23 mouse cellular contexts compared by ENCODE assay signal in genomic region chr2:119411016-119411415, GRCm38 (mm10). TPM values are rescaled to one million over a fixed set of nuclear protein-coding genes. Genes with fewer than 3 reads are reported as not detected.
DNase-seq lines count a peak whose midpoint lies in the region; ATAC-seq and TF ChIP-seq lines count a peak whose summit lies in the region.
"Had no signal": no experiment of that assay in that cellular context is flagged by ENCODE, and none has a peak within 500 bp of the region (broad histone marks: within the 10 kb centered on the region; RNA-seq: fewer than 3 reads in every experiment).

No protein-coding gene starts in this region.

- 77% methylated on average over 5 of the region's 5 CpGs for WGBS in heart, embryonic 13.5 days
- 75% methylated on average over 5 of the region's 5 CpGs for WGBS in heart, embryonic 14.5 days
- WGBS in lung, embryonic 16.5 days, result 70% methylated on average over 5 of the region's 5 CpGs

- H3K4me1 ChIP-seq in heart, embryonic 13.5 days, result peaks cover 15% of the 10 kb centered on the region; the same call in 1 of the 2 replicates
- peaks cover 0 to 5% of the 10 kb centered on the region in 2 experiments; a peak in 1 of 4 replicates for H3K4me1 ChIP-seq in heart, embryonic 14.5 days (ENCODE audit: control insufficient read depth in 2 of 2, insufficient read depth in 2 of 2, low read length in 2 of 2)
- no peaks in the 10 kb centered on the region; the same call in none of the 2 replicates for H3K4me1 ChIP-seq in lung, embryonic 16.5 days (replicated peaks; ENCODE audit: control insufficient read depth, insufficient read depth, low read length)
- H3K4me1 ChIP-seq: embryonic facial prominence, embryonic 13.5 days; limb, embryonic 15.5 days; neural tube, embryonic 12.5 days had no signal

- TF ChIP-seq CTCF in layer of hippocampus, adult 2 months (conservative IDR thresholded peaks at IDR 0.05), result no peak

- no peak overlapping the region for H3K9ac ChIP-seq in heart, embryonic 13.5 days
- no peak overlapping the region for H3K9ac ChIP-seq in heart, embryonic 14.5 days (ENCODE audit: low read length)
- H3K9ac ChIP-seq in lung, embryonic 16.5 days (ENCODE audit: low read length), result no peak overlapping the region
- H3K9ac ChIP-seq: embryonic facial prominence, embryonic 13.5 days; hindbrain, embryonic 15.5 days; limb, embryonic 15.5 days; neural tube, embryonic 12.5 days had no signal

- H3K27me3 ChIP-seq in heart, embryonic 13.5 days (replicated peaks), result no peaks in the 10 kb centered on the region
- H3K27me3 ChIP-seq in heart, embryonic 14.5 days (ENCODE audit: control insufficient read depth, insufficient read depth, low read length), result no peaks in the 10 kb centered on the region
- no peaks in the 10 kb centered on the region for H3K27me3 ChIP-seq in lung, embryonic 16.5 days (ENCODE audit: control insufficient read depth, insufficient read depth, low read depth, low read length)
- H3K27me3 ChIP-seq: embryonic facial prominence, embryonic 13.5 days; hindbrain, embryonic 15.5 days; limb, embryonic 15.5 days; neural tube, embryonic 12.5 days; Patski had no signal

- peak overlapping the region; percentile 51 for H3K27ac ChIP-seq in heart, embryonic 13.5 days (replicated peaks)
- H3K27ac ChIP-seq in layer of hippocampus, adult 2 months, result peak overlapping the region; percentile 63
- H3K27ac ChIP-seq in heart, embryonic 14.5 days (replicated peaks in 1 of 2; ENCODE audit: control insufficient read depth in 1 of 2, insufficient read depth in 1 of 2, low read depth in 2 of 2, low read length in 2 of 2), result peak overlapping the region; percentile 70 to 75
- peak overlapping the region; percentile 55 for H3K27ac ChIP-seq in lung, embryonic 16.5 days (ENCODE audit: low read length)
- H3K27ac ChIP-seq: embryonic facial prominence, embryonic 13.5 days; hindbrain, embryonic 15.5 days; limb, embryonic 15.5 days; neural tube, embryonic 12.5 days had no signal

- H3K4me3 ChIP-seq in heart, embryonic 13.5 days, result no peak overlapping the region
- no peak overlapping the region for H3K4me3 ChIP-seq in layer of hippocampus, adult 2 months
- no peak overlapping the region for H3K4me3 ChIP-seq in heart, embryonic 14.5 days (ENCODE audit: control insufficient read depth in 1 of 2, insufficient read depth in 1 of 2, low read depth in 1 of 2, low read length in 2 of 2)
- H3K4me3 ChIP-seq in lung, embryonic 16.5 days (ENCODE audit: low read length), result no peak overlapping the region
- H3K4me3 ChIP-seq: embryonic facial prominence, embryonic 13.5 days; hindbrain, embryonic 15.5 days; limb, embryonic 15.5 days; neural tube, embryonic 12.5 days had no signal

- DNase-seq in heart, postnatal 4 days, result no peak
- no peak for DNase-seq in layer of hippocampus, adult 2 months (ENCODE audit: low spot score in 2 of 2)
- no peak for DNase-seq in layer of hippocampus, postnatal 14 days (ENCODE audit: low spot score in 2 of 2)
- DNase-seq in thymus, postnatal 0 days (ENCODE audit: low spot score), result no peak
- DNase-seq: adrenal gland, postnatal 25 days; cerebellum, adult 8-10 months; kidney, adult 18-20 months; right cerebral cortex, postnatal 14 days; thymus, postnatal 36 days had no signal

- H3K36me3 ChIP-seq in heart, embryonic 13.5 days, result peaks cover 95% of the 10 kb centered on the region
- peaks cover 83% of the 10 kb centered on the region for H3K36me3 ChIP-seq in heart, embryonic 14.5 days (ENCODE audit: control insufficient read depth, insufficient read depth, low read length)
- H3K36me3 ChIP-seq in lung, embryonic 16.5 days (ENCODE audit: control insufficient read depth, insufficient read depth, low read length), result peaks cover 7% of the 10 kb centered on the region

- no peak overlapping the region for H3K4me2 ChIP-seq in heart, embryonic 13.5 days
- H3K4me2 ChIP-seq in heart, embryonic 14.5 days (ENCODE audit: low read length), result no peak overlapping the region
- no peak overlapping the region for H3K4me2 ChIP-seq in lung, embryonic 16.5 days (ENCODE audit: low read depth, low read length)
- H3K4me2 ChIP-seq: embryonic facial prominence, embryonic 13.5 days; hindbrain, embryonic 15.5 days; limb, embryonic 15.5 days; midbrain, embryonic 11.5 days; neural tube, embryonic 12.5 days had no signal

- ATAC-seq in heart, embryonic 13.5 days (ENCODE audit: extremely low read depth, insufficient number of reproducible peaks, low FRiP score, low TSS enrichment), result no peak
- no peak for ATAC-seq in heart, embryonic 14.5 days (ENCODE audit: insufficient number of reproducible peaks, insufficient read depth, low FRiP score, low read depth)
- ATAC-seq in lung, embryonic 16.5 days (ENCODE audit: low read depth), result 0 out of 2 replicates have a peak, but pooled peaks have one; percentile 21
- ATAC-seq in megakaryocyte-erythroid progenitor cell, adult 5-6 weeks (replicated peaks; ENCODE audit: low FRiP score, low TSS enrichment, poor library complexity, severe bottlenecking), result no peak
- ATAC-seq: activated CD4-positive, CD25-positive, alpha-beta regulatory T cell, adult 4 months; forebrain, embryonic 16.5 days; Patski had no signal

- H3K9me3 ChIP-seq in heart, embryonic 13.5 days, result no peaks in the 10 kb centered on the region
- H3K9me3 ChIP-seq in heart, embryonic 14.5 days (ENCODE audit: control insufficient read depth, low read length), result no peaks in the 10 kb centered on the region
- no peaks in the 10 kb centered on the region for H3K9me3 ChIP-seq in lung, embryonic 16.5 days (ENCODE audit: control insufficient read depth, low read length)
- H3K9me3 ChIP-seq: embryonic facial prominence, embryonic 13.5 days; hindbrain, embryonic 15.5 days; limb, embryonic 15.5 days; neural tube, embryonic 12.5 days had no signal

RNA-seq across cellular contexts. Expression of gene Chac1, which starts 60.0 kb away (rescaled TPM):
- polyA plus RNA-seq in heart, embryonic 13.5 days (2015; fragmentation: Nextera tagmentation; extraction: Ambion mirVana), result 0.35 and 0.78 TPM in 2 replicates
- under 1 TPM; 0.43 to 0.81 TPM for total RNA-seq in heart, postnatal 4 days (2021)
- 1 to 10 TPM; 6.5 to 8.9 TPM for total RNA-seq in layer of hippocampus, adult 2 months (2021)
- 1 to 10 TPM; 6.6 to 7.8 TPM for total RNA-seq in layer of hippocampus, postnatal 14 days (2021)
- 0.32 and 0.67 TPM in 2 replicates for polyA plus RNA-seq in heart, embryonic 14.5 days (2014; fragmentation: Nextera tagmentation; extraction: Ambion mirVana)
- polyA plus RNA-seq in lung, embryonic 16.5 days (2015; fragmentation: Nextera tagmentation; extraction: Ambion mirVana), result 1.1 and 1.7 TPM in 2 replicates
- total RNA-seq in megakaryocyte-erythroid progenitor cell, adult 5-6 weeks (2014; fragmentation: Nextera tagmentation), result not detected in 2 replicates
- total RNA-seq in megakaryocyte-erythroid progenitor cell, adult 5-6 weeks (2017), result not detected in 2 replicates
- polyA plus RNA-seq in thymus, postnatal 0 days (2015; fragmentation: Nextera tagmentation; extraction: Ambion mirVana), result 0.13 and 0.30 TPM in 2 replicates
- total RNA-seq: common myeloid progenitor, adult 5-6 weeks; monocyte, adult 5-6 weeks had no signal
- polyA plus RNA-seq: activated CD4-positive, CD25-positive, alpha-beta regulatory T cell, adult 4 months had no signal

Comparison
In these comparisons a context has a peak if more than half of its experiments do, and no peak if none do; other contexts are left out.
1. RNA of gene Chac1, which starts 60.0 kb away (total RNA-seq): 6.5 to 8.9 TPM in layer of hippocampus, adult 2 months and 6.6 to 7.8 TPM in layer of hippocampus, postnatal 14 days; 0.43 to 0.81 TPM in heart, postnatal 4 days and not detected in megakaryocyte-erythroid progenitor cell, adult 5-6 weeks; every median in the first group is over 4 times any median in the second.
2. Peak in every context shown above with its lines, with median percentiles within 50 percentile points of each other: H3K27ac ChIP-seq.